Mouse (Mus musculus) adrenal gland, adult 8-10 months (tissue): ENCODE data around the gene Ptprn2. TPM values are rescaled to one million over a fixed set of nuclear protein-coding genes. Genes with fewer than 3 reads are reported as not detected.

ENCODE experiments used
- DNase-seq: peaks from one replicate; pipeline ENCODE4 v3.0.0; 2022
- total RNA-seq, 4 experiments: library from RNA; stranded (reverse); gene quantifications; 2 replicates each; pipeline ENCODE4 v1.2.4; 2022

Ptprn2 gene
- total RNA-seq, 4 experiments from 2014 or later, result 24.1 to 40.1 (median 28.9) TPM

DNA sequence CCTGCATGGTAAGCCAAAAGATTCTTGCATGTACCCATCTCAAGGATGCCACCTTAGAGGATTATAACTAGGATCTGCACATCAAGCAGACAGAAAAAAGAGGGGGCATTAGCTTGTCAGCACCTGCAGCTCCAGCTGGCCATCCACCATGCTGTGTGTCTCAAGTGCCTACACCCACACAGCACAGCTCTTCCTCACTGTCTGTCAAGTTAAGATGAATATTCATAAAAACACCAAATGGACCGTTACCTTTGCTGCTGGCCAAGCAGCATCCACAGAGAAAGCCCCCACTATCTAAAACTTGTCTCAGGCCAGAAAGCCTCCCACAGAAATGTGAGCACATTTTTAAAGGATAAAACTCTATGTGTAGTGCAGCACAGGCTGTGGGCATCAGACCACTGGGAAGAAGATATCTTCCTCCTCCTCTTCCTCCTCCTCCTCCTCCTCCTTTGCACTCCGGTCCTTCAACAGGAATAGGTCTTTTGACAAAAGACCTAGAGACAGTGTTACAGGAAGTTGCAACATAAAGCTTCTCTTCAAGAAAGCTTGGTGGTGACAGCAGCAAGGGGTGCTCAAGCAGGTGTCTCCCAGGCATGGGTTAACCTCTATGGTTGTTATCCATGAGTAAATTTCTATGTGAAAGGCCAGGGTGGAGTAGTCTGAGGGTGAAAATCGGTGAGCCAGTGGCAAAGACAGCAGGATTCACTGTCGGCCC is 750.7 kb downstream of the Ptprn2 start:
- DNase-seq, result no peak

DNA sequence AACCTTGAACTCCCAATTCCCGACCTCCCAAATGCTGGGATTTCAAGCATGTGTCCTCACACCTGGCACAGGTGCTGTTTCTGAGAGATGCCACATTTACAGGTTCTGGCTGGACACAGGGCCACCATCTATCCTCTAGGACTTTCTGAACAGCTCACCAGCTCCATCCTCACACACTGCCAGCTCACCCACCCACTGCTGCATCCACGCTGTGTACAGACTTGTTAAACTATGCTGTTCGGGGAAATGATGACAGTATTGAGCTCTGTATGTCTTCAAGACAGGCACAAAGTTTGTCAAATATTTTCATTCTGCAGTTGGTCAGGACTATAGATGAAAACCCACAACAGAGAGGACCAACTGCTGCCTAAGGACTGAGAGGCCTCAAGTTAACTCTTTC is 751.5 kb downstream of the Ptprn2 start:
- DNase-seq, result no peak

DNA sequence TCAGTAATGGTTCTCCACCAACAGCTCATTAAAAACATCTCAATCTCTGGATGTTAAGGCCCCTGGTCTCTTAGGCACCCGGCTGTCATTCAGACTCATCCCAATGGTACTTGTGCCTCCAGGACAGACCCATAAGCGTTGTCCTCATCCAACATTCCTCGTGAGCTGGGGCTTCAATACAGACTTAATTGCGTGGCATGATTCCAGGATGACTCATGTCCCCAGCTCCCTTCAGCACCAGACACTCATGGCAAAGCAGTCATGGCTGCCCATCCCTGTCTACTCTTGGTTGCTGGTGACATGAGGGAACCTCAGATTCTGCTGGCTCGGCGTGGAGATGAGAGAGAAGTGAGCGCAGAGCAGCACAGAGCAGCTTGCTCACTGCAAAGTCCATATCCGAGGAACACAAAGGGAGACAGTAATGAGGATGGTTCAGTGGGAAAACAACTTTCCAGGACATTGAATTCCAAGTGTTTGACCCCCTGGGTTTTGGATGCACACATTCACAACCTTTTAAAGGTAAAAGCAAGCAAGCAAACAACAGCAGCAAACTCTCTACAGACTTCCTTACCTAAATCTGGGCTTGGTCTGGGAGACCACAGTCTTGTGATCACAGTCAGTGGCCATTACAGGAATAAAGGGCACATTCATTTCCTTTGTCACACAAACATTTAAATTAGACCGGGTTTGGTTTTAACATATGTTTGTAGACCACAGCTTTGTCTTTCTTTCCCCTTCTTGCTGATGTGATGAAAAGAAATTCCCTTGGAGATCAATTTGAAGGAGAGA is 754.6 kb downstream of the Ptprn2 start:
- peak; percentile 14 for DNase-seq

DNA sequence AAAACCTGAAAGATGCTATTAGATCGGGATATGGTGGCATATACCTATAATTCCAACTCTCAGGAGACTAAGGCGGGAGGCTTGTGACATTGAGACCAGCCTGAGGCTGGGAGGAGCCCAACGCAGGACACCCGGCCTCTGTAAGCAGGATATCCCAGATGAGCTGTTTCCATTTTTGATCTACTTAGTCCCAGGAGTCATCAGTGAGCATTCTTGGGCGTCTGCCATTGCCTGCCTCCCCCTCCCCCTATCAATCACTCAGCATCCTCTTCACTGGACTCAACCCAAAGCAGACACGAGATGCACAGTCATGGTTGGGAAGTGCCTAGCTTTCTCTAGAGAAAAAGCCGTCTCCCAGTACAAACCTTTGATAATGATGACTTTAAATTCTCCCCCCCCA is 756.7 kb downstream of the Ptprn2 start:
- peak; percentile 49 for DNase-seq

DNA sequence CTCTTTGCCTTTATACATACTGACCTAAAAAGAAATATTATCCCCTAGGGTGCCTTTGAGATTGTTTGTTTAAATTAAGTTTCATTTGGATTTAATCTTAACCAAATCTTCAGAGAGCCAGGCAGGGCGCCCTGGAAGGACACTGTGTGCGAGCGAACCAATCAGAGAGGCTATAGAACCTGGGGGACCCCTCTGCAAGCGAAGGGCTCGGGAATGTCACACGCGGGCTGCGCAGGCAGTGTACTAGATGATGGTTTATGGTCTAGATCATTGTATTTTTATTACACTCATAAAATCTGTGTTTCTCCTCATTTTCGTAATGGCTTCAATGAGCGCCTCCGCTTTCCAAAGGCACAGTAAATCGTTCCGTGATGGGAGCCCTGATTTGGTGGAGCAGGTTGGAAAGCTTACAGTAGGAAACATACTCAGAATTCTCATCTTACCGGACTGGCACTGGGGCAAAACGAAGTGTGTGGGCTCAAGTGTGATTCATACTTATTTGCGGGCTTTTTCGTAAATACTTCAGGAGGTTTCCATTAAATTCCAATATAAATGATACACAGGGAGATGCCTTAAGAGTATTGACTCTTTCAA is 760.5 kb downstream of the Ptprn2 start:
- DNase-seq, result no peak

DNA sequence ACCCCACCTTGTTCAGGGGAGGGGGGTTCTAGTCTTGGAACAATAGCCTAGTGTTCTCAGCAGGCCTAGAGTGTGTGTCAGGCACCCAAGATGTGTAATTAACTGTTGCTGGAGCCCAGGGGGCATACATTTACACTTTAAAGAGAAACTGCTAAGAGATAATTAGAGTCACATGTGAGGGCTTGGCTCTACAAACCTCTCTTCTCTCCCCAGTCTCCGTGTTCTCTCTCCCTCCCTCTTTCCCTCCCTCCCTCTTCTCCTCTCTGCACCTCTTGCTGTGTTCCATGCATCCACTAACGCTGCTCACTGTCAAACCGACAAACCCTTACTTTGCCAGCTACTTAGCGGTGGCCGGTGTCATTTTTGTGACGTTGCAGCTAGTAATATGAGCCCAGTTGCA is 764.9 kb downstream of the Ptprn2 start:
- no peak for DNase-seq

DNA sequence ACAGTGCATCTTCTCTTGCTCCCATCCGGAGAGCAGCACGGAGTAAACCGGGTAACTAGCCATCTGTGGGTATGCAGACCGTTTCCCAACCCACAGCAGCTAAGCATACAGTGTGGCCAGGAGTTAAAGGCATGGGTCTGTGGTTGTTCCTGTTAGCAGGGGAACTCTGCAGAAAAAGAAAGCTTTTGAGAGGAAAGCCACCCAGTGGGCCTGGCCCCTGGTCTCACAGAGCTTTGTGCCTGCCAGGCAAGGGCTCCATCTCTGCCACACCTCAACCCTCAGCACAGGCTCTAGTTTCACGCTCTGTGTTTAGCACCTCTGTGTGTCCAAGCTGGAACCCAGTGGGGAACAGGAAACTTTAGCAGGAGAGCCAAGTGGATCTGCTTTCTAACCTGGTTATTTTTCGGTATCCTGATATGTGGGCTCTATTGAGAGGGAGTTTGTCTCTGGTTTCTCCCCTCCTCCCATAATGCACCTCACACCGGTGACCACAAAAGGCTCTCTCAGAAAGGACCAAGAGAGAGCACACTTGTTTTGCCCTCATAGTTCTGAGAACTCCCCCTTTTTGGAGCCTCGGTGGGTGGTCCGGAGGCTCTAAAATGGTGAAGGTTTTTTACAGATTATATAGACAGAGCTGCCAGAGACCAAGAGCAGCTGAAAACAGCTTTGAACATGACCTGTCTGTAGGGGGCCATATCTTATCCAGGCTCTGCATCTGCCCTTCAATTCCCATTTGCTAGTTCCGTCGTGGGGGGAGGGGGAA is 766.3 kb downstream of the Ptprn2 start:
- DNase-seq, result no peak

DNA sequence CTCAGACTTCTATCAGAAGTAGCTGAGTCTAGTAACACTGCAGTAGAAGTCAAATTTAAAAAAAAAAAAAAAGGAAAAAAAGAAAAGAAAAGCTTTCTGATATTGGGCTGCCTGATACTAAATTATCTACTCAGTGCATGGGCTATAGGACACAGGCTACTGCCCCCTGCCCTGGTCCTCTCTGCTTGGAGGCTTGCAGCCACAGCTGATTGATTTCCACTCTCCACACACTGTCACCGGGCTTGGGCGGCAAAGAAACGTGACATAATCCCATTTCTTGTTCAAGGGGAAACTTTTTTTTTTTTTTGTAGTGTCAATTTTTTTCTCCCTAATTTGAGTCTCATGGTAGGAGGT is 766.9 kb downstream of the Ptprn2 start:
- no peak for DNase-seq

DNA sequence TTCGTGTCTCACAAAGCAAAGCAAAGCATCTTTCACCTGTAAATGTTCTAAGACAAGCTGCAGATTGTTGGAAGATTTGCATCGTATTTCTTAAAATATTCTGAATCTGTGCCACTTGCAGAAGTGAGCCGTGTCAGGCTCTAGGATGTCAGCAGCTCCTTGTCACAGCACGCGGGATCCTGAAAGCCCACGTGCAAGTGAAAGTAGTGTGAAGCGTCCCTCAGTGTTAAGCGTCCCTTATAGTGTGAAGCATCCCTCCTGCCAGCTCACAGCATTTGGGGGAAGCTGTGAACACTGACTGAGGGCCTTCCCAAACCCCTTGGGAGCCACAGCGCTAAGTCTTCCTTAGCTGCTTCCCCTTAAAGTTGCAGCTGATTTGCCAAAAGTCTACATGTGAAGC is 768.8 kb downstream of the Ptprn2 start:
- DNase-seq, result no peak

DNA sequence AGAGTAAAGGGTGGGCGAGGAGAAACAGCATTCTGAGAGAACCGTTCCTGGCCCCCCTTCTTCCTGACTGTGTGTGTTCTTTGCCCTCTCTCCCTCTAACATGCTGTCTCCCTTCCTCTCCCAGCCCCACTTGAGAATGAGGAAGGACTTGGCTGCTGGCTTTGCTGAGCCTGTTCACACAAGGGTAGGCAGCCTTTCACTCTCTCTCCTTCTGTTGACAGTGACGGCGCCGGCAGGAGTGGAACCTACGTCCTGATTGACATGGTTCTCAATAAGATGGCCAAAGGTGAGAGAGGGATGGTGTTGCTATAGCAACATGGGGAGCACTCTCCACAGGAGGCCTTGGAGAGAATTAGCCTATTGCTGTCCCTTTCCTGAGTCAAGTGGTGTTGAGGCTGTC is 769.8 kb downstream of the Ptprn2 start:
- no peak for DNase-seq

DNA sequence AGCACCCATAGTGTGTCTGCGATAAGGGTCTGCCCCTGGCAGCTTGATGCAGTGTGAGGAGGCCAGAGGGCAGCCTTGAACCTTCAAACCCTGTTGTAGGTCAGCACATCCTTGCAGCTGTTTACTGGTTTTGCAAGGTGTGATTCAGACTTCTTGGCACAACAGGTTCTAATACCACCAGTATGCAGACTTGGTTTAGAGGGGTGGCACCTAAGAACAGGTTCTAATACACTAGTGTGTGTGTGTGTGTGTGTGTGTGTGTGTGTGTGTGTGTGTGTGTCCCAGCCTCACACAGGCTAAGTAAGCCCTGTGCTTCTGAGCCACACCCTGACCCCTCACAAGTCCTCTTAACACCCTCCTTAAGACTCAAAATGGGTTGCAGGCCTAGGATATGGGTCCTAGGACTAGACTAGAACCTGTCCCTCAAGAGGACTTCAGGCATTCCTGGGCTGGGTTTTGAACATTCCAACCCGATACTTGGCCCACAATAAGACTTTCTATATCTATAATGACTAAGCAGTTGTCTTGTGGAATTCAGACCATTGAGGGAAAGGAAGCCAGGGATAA is 770.3 kb downstream of the Ptprn2 start:
- no peak for DNase-seq

DNA sequence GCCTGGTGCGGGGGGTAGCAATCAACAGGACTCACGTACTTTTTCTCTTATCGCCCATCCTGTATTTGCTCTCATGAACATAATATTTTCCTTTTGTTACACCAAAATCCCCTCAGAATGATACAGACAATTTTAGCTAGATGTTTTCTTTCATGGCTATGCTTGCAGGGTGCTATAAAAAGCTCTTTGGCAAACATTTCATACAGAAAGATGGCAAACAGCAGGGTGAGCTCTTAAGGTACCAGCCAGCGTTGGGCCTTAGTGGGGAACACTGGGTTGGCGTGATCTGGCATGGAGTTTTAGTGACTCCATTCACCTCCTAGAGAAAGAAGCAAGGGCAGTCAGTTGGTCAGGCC is 771.3 kb downstream of the Ptprn2 start:
- DNase-seq, result no peak

DNA sequence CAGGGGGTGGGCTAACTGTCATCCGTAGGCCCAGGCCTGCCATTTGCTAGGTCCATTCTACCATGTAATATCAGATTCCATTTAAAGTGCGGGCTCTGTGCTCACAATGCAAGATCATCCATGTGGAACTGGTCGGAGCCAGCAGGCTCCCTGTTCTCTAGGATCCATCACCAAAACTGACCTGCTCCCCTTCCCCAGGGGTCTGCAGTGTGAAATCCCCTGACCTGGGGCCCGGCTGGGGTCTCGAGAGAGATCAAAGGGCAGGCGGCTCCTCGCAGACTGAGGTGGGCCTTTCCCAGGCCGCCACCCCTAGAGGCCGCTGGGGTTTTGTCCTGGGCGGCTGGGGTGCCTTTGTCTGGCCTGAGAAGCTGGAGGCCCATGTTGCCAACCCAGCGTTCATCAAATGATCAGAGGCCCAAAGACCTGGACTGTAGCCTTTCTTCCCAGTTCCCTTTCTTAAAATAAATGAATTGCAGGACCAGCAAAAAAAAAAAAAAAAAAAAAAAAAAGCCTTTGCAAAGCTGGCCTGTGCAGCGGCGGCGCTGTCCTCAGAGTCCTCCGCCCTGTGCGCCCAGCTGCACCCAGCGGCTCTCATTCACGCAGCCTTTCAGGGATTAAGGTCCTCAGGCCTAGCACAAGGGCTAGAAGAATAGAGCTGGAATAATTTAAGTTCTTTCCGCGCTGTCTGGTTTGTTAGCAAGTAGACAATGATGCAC is 771.8 kb downstream of the Ptprn2 start:
- DNase-seq, result no peak

DNA sequence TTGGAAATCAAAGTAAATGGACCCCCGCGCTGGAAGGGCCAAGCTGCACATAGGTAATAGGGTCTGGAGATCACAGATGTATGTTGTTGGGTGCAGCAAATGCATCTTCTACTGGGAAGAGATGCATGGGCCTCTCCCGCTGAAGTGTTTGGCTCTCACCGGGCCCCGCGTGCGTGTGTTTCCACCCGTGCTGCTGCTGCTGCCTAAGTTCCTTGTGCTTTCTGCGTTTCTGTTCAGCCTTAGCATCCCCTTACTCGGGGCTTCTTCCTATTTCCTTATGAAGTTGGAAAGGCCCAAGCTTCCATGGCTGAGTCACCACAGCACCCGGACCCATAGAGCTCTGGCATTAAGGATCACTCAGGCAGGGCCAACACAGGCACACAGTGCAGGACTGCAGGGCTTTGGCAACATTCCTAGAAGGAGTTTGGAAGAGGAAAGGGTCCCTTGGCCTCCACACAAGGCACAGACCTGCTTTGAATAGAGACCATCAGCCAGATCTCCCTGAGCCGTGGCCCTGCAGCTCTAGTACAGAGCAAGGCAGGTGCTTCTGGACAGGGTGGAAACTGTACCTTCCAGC is 772.5 kb downstream of the Ptprn2 start:
- no peak for DNase-seq

DNA sequence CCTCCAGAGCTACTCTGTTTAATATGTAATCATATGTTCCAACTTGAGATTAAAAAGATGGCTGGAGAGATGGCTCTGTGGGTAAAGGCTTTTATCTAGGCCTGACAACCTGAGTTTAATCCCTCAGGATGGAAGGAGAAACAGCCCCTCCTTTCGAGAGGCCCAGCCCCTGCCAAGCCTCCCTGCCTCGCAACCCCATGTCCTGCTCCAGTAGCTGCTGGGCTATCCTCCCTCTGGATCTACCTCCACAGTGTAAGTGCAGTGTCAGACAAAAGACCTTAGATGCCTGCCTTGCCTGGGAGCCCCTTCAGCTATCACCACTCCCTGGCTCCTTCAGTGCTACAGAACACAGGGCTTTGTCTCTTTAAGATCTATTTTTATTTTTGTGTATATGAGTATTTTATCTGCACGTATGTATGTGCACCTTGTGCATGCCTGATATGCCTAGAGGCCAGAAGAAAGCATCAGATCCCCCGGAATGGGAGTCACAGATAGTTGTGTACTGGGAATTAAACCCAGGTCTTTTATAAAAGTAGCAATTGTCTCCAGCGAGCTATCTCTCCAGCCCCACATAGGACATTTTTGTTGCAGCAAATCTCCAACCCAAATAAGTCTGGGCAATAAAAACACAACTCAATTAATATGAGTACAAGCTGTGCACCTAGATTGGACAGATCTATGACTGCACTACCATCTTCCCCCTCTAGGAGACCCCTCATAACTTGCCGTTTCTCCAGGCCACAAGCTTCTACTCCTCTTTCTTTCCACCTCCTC is 775.1 kb downstream of the Ptprn2 start:
- no peak for DNase-seq

DNA sequence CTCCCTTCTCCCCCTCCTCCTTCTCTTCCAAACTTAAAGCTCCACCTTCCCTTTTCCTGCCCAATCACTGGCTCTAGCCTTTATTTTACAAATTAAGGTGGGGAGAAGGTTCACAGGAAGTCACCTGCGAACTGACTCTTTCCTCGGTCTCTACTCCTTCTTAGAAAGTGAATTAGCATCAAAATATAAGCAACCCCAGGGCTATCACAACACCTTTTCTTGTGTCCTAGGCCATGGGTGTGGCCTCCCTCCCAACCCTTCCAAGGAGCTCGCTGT is 775.6 kb downstream of the Ptprn2 start:
- DNase-seq, result no peak

DNA sequence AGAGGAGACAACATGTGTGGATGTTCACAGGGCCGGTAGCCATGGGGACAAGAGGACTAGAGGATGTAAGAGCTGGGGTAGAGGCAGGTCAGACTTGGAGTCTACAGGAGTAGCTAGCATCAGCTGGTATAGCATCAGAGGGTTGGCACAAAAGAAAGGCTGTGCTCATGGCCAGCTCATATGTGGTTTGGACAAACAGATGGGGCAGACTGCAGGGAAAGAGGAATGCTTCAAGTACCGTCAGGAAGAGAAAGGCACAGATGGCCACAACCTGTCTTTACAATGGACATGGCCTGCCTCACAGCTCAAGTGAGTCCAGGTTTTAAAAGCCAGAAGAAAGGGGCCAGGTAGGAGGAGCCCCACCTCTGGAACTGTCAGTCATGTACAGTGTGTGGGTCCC is 776.5 kb downstream of the Ptprn2 start:
- DNase-seq, result no peak

DNA sequence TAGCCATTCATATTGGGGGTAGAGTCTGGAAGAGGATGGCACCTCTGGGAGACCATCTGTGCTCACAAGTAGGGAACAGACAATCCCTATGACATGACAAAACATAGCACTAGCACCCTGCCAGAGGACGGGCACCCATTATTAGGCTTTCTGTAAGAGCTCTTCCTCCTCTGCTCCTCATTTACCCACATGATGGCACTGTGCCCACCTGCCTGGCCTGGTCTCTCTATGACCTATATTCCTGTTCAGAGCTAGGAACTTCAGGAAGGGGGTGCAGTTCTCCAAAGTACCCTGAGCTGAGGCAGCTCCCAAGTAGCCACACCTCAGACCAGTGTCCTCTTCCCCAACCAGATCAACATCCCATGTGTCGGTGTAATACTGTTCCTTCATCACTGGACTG is 777.6 kb downstream of the Ptprn2 start:
- DNase-seq, result no peak

DNA sequence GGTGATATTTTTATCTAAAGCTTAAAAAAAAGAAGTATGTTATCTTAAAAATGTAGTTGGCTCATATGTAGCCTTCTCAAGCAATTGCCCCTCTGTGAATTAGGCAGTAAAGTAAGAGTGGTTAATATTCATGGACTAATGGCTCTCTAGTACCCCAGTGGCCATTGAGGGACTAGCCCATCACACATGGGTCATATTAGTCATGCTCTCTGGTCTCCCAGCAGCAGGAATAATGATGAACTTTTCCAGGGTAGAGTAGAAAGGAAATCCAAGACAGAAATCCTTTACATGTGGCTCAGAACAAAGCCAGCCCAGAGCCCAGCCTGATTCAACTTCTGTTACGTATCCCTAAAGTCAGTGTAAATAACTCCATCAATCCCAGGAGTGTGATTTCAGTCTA is 779.7 kb downstream of the Ptprn2 start:
- DNase-seq, result no peak

DNA sequence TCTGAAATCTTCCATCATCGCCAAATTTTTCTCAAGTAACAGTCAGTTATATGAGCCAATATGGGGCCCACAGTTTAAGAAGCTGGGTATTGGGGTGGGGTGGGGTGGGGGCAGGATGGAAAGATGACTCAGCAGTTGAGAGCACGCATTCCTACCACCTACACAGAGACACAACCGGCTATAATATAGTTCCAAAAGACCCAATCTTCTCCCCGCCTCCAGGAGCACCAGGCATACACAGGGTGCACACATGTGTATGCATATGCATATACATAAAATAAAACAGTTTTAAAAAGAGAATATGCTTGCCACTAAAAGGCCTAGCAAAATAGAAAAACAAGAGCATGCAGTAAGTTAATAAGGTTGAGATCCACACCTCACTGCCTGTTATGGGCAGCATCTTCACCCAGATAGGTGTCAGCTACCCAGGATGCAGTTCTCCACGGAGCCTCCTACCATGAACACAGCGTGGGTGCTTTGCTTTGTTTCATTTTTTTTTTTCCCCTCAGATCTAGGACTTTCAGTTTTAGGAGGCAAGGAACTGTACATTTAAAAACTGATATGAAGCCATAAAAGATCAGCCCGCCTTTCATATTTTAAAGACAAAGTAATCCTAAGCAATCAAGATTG is 783.1 kb downstream of the Ptprn2 start:
- no peak for DNase-seq

DNA sequence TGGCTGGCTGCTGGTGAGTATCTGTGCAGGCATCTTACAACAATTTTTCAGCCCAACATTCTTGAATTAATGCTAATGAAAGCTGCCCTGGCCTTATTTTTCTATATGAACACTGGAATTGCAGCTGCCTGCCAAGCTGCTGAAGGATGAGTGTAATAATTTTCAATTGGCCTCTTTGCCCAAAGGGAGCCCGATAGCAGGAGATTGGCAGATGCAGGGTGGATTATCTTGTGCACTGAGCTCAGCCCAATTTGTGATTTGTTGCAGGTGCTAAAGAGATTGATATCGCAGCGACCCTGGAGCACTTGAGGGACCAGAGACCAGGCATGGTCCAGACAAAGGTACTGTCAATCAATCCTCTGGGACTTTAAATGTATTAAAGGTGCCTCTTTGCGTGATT is 783.8 kb downstream of the Ptprn2 start:
- no peak for DNase-seq
